Comparison of ENCODE assay signal across 9 mouse cellular contexts in genomic region chr12:34658119-34658518, GRCm38 (mm10).
DNase-seq lines count a peak whose midpoint lies in the region; ATAC-seq lines count a peak whose summit lies in the region.
"Had no signal": no experiment of that assay in that cellular context is flagged by ENCODE, and none has a peak within 500 bp of the region (broad histone marks: within the 10 kb centered on the region; RNA-seq: fewer than 3 reads in every experiment).

No protein-coding gene starts in this region.

- H3K27me3 ChIP-seq in forebrain, embryonic 11.5 days (ENCODE audit: control insufficient read depth, insufficient read depth, low read length), result no peaks in the 10 kb centered on the region
- H3K27me3 ChIP-seq in hindbrain, embryonic 15.5 days, result no peaks in the 10 kb centered on the region
- H3K27me3 ChIP-seq in neural tube, embryonic 11.5 days (ENCODE audit: control insufficient read depth, insufficient read depth, low read length), result no peaks in the 10 kb centered on the region
- H3K27me3 ChIP-seq: stomach, embryonic 15.5 days had no signal

- intact Hi-C loops in heart, postnatal 25 days (cut with DNase I), result loop anchor here (5.0 kb wide), 4 partner anchors 206 to 1266 kb away; partner anchors contain the start of gene Efcab10
- intact Hi-C loops in left cerebral cortex, postnatal 10 days (cut with DNase I), result loop anchor here (5.0 to 10.0 kb wide), 7 partner anchors 133 to 1263 kb away; partner anchors contain the start of gene Efcab10

- no peaks in the 10 kb centered on the region for H3K9me3 ChIP-seq in forebrain, embryonic 11.5 days (ENCODE audit: control insufficient read depth, low read length)
- no peaks in the 10 kb centered on the region for H3K9me3 ChIP-seq in hindbrain, embryonic 15.5 days
- no peaks in the 10 kb centered on the region for H3K9me3 ChIP-seq in neural tube, embryonic 11.5 days (ENCODE audit: control insufficient read depth, low read length)
- H3K9me3 ChIP-seq: stomach, embryonic 15.5 days had no signal

- ATAC-seq in forebrain, embryonic 11.5 days (replicated peaks; ENCODE audit: low FRiP score), result peak; percentile 77
- peak; percentile 85 for ATAC-seq in hindbrain, embryonic 15.5 days (ENCODE audit: low FRiP score, low read depth)
- ATAC-seq in neural tube, embryonic 11.5 days (ENCODE audit: insufficient read depth, low FRiP score, low TSS enrichment), result no peak
- no peak for ATAC-seq in erythroblast, adult 5-6 weeks (replicated peaks; ENCODE audit: low FRiP score, poor library complexity, severe bottlenecking)

- no peak overlapping the region for H3K4me3 ChIP-seq in forebrain, embryonic 11.5 days (ENCODE audit: low read depth, low read length)
- no peak overlapping the region for H3K4me3 ChIP-seq in hindbrain, embryonic 15.5 days
- no peak overlapping the region for H3K4me3 ChIP-seq in neural tube, embryonic 11.5 days (ENCODE audit: low read depth, low read length)
- H3K4me3 ChIP-seq: stomach, embryonic 15.5 days had no signal

- H3K9ac ChIP-seq in forebrain, embryonic 11.5 days (ENCODE audit: low read length), result no peak overlapping the region
- H3K9ac ChIP-seq in hindbrain, embryonic 15.5 days, result no peak overlapping the region
- no peak overlapping the region for H3K9ac ChIP-seq in neural tube, embryonic 11.5 days (ENCODE audit: low read length)
- H3K9ac ChIP-seq: stomach, embryonic 15.5 days had no signal

- DNase-seq in heart, adult 11 months, result peak; percentile 91
- DNase-seq in heart, postnatal 25 days (ENCODE audit: low spot score), result no peak
- peak; percentile 51 for DNase-seq in adipocyte (ENCODE audit: low spot score)
- DNase-seq in forebrain, embryonic 11.5 days (ENCODE audit: low spot score), result peak; percentile 55
- DNase-seq in left cerebral cortex, postnatal 10 days (ENCODE audit: extremely low spot score in 1 of 2, low spot score in 2 of 2), result peak; percentile 38 to 48
- DNase-seq in neural tube, embryonic 11.5 days (ENCODE audit: low spot score), result peak; percentile 64

- H3K36me3 ChIP-seq in forebrain, embryonic 11.5 days (ENCODE audit: control insufficient read depth, insufficient read depth, low read length), result no peaks in the 10 kb centered on the region
- no peaks in the 10 kb centered on the region for H3K36me3 ChIP-seq in hindbrain, embryonic 15.5 days
- no peaks in the 10 kb centered on the region for H3K36me3 ChIP-seq in neural tube, embryonic 11.5 days (ENCODE audit: control insufficient read depth, insufficient read depth, low read length)
- H3K36me3 ChIP-seq: stomach, embryonic 15.5 days had no signal

- no peak overlapping the region for H3K27ac ChIP-seq in forebrain, embryonic 11.5 days (ENCODE audit: low read depth, low read length)
- no peak overlapping the region for H3K27ac ChIP-seq in hindbrain, embryonic 15.5 days (replicated peaks)
- no peak overlapping the region for H3K27ac ChIP-seq in neural tube, embryonic 11.5 days (ENCODE audit: low read depth, low read length)
- H3K27ac ChIP-seq: stomach, embryonic 15.5 days had no signal

- H3K4me1 ChIP-seq in forebrain, embryonic 11.5 days (replicated peaks; ENCODE audit: control insufficient read depth, insufficient read depth, low read length), result no peaks in the 10 kb centered on the region
- H3K4me1 ChIP-seq in hindbrain, embryonic 15.5 days (replicated peaks), result no peaks in the 10 kb centered on the region
- H3K4me1 ChIP-seq in neural tube, embryonic 11.5 days (ENCODE audit: control insufficient read depth, insufficient read depth, low read length), result no peaks in the 10 kb centered on the region
- H3K4me1 ChIP-seq: stomach, embryonic 15.5 days had no signal

- no peak overlapping the region for H3K4me2 ChIP-seq in forebrain, embryonic 11.5 days (ENCODE audit: low read depth, low read length, severe bottlenecking)
- peak overlapping the region; percentile 45 for H3K4me2 ChIP-seq in hindbrain, embryonic 15.5 days
- no peak overlapping the region for H3K4me2 ChIP-seq in neural tube, embryonic 11.5 days (ENCODE audit: low read depth)
- H3K4me2 ChIP-seq: stomach, embryonic 15.5 days had no signal

- WGBS in forebrain, embryonic 11.5 days, result 32% methylated on average over 6 of the region's 6 CpGs
- 33% methylated on average over 6 of the region's 6 CpGs for WGBS in hindbrain, embryonic 15.5 days
- WGBS in neural tube, embryonic 11.5 days, result 34% methylated on average over 6 of the region's 6 CpGs

Comparison
In these comparisons a context has a peak if more than half of its experiments do, and no peak if none do; other contexts are left out.
1. ATAC-seq: peak in forebrain, embryonic 11.5 days (single experiment) and hindbrain, embryonic 15.5 days (single experiment); none in neural tube, embryonic 11.5 days (single experiment) and erythroblast, adult 5-6 weeks (single experiment).